Mouse (Mus musculus): Measurements from ENCODE around the gene Srek1. TPM values are rescaled to one million over a fixed set of nuclear protein-coding genes. Genes with fewer than 3 reads are reported as not detected.

Gene Srek1
- polyA plus RNA-seq, 1 experiment from 2014 or later, result 60.1 TPM

DNA sequence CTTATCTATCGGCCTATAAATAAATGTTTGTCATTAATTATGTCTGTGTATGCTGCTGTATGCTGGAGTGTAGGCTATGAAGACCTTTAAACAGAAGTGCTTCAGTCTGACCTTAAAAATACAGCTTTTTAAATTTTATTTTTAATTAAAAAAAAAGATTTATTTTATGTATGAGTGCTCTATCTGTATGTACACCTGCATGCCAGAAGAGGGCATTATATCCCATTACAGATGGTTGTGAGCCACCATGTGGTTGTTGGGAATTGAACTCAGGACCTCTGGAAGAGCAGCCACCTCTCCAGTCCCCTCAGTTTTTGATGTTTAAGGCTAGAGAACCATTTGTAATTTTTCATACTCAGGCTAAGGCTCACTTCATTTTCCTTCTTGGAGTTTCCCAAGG lies 26.6 kb upstream of the Srek1 start:
- 86% methylated on average over 1 of the region's 1 CpGs for WGBS
- Histone ChIP-seq H3K27me3 (ENCODE audit: control insufficient read depth, insufficient read depth, low read length) (no peaks in the 10 kb centered on the region), H3K27ac (replicated peaks in 1 of 2; ENCODE audit: control insufficient read depth in 1 of 2, insufficient read depth in 1 of 2, low read depth in 2 of 2, low read length in 2 of 2) (no peak overlapping the region), H3K9ac (ENCODE audit: low read length) (no peak overlapping the region), H3K4me1 (ENCODE audit: control insufficient read depth in 2 of 2, insufficient read depth in 2 of 2, low read length in 2 of 2) (no peaks in the 10 kb centered on the region; a peak in 1 of 4 replicates), H3K36me3 (ENCODE audit: control insufficient read depth, insufficient read depth, low read length) (no peaks in the 10 kb centered on the region), H3K9me3 (ENCODE audit: control insufficient read depth, low read length) (no peaks in the 10 kb centered on the region), H3K4me2 (ENCODE audit: low read length) (no peak overlapping the region), H3K4me3 (ENCODE audit: control insufficient read depth in 1 of 2, insufficient read depth in 1 of 2, low read depth in 1 of 2, low read length in 2 of 2) (no peak overlapping the region)
- ATAC-seq (ENCODE audit: insufficient number of reproducible peaks, insufficient read depth, low FRiP score, low read depth), result no peak

GRCm38 (mm10) chr13:103794688-103795543 lies 20.5 kb upstream of the Srek1 start:
- H3K9me3 ChIP-seq (ENCODE audit: control insufficient read depth, low read length), result no peaks in the 10 kb centered on the region
- no peak for ATAC-seq (ENCODE audit: insufficient number of reproducible peaks, insufficient read depth, low FRiP score, low read depth)
- H3K36me3 ChIP-seq (ENCODE audit: control insufficient read depth, insufficient read depth, low read length), result no peaks in the 10 kb centered on the region
- H3K4me3 ChIP-seq (ENCODE audit: control insufficient read depth in 1 of 2, insufficient read depth in 1 of 2, low read depth in 1 of 2, low read length in 2 of 2), result no peak overlapping the region
- no peaks in the 10 kb centered on the region for H3K27me3 ChIP-seq (ENCODE audit: control insufficient read depth, insufficient read depth, low read length)
- no peak overlapping the region for H3K4me2 ChIP-seq (ENCODE audit: low read length)
- H3K9ac ChIP-seq (ENCODE audit: low read length), result no peak overlapping the region
- H3K4me1 ChIP-seq (ENCODE audit: control insufficient read depth in 2 of 2, insufficient read depth in 2 of 2, low read length in 2 of 2), result no peaks in the 10 kb centered on the region
- 82% methylated on average over 9 of the region's 9 CpGs for WGBS
- no peak overlapping the region for H3K27ac ChIP-seq (replicated peaks in 1 of 2; ENCODE audit: control insufficient read depth in 1 of 2, insufficient read depth in 1 of 2, low read depth in 2 of 2, low read length in 2 of 2)

DNA sequence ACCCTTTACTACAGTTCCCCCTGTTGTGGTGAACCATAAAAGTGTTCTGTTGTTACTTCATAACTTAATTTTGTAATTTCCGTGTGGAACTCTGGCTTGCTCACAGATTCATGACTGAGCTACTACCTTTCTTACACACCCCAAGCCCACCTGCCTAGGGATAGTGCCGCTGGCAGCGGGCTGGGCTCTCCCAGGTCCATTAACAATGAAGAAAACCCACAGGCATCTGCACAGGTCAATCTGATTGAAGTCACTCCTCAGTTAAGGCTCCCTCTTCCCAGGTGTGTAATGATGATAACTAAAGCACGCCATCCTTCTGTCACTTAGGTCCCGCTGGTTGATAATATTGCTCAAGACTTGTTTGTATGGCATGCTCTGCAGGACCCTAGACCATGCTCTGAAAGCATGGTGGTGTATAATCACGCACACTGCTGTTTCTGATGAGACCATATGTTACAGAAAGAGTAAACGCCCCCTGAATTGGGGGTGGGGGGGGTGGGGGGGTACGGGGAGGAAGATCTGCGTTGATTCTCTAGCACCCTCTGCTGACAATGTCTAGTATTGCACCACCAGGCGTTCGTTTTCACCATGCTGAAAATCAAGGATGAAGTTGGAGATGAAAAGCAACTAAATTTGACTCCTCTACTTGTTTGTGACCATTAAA lies 5.6 kb upstream of the Srek1 start:
- H3K4me2 ChIP-seq (ENCODE audit: low read length), result no peak overlapping the region
- H3K4me3 ChIP-seq (ENCODE audit: control insufficient read depth in 1 of 2, insufficient read depth in 1 of 2, low read depth in 1 of 2, low read length in 2 of 2), result no peak overlapping the region
- H3K4me1 ChIP-seq (ENCODE audit: control insufficient read depth in 2 of 2, insufficient read depth in 2 of 2, low read length in 2 of 2), result no peaks in the 10 kb centered on the region
- 28% methylated on average over 11 of the region's 11 CpGs for WGBS
- H3K9me3 ChIP-seq (ENCODE audit: control insufficient read depth, low read length), result no peaks in the 10 kb centered on the region
- ATAC-seq (ENCODE audit: insufficient number of reproducible peaks, insufficient read depth, low FRiP score, low read depth), result no peak
- no peak overlapping the region for H3K9ac ChIP-seq (ENCODE audit: low read length)
- no peak overlapping the region for H3K27ac ChIP-seq (replicated peaks in 1 of 2; ENCODE audit: control insufficient read depth in 1 of 2, insufficient read depth in 1 of 2, low read depth in 2 of 2, low read length in 2 of 2)
- no peaks in the 10 kb centered on the region for H3K36me3 ChIP-seq (ENCODE audit: control insufficient read depth, insufficient read depth, low read length)
- no peaks in the 10 kb centered on the region for H3K27me3 ChIP-seq (ENCODE audit: control insufficient read depth, insufficient read depth, low read length)

DNA sequence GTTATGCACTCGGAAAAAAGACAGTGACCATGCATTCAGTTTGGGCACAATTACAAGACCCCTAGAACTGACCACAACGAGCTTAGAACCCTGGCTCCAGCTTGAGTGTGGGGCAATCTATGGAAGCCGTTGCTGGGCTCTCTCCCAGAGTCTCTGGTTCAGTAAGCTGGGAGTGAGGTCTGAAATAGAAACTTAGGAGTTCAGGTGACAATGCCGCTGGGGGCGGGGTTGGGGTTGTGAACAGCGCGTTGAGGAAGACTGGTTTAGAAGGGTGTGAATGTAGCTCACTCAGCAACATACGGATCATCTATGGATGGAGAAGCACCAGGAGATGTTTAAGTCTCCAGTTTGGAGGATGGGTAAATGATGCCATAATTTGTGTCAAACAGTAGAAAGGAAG lies 2.7 kb upstream of the Srek1 start:
- 60% methylated on average over 8 of the region's 8 CpGs for WGBS
- no peaks in the 10 kb centered on the region for H3K36me3 ChIP-seq (ENCODE audit: control insufficient read depth, insufficient read depth, low read length)
- H3K27ac ChIP-seq (replicated peaks in 1 of 2; ENCODE audit: control insufficient read depth in 1 of 2, insufficient read depth in 1 of 2, low read depth in 2 of 2, low read length in 2 of 2), result no peak overlapping the region
- no peak overlapping the region for H3K4me2 ChIP-seq (ENCODE audit: low read length)
- no peak overlapping the region for H3K4me3 ChIP-seq (ENCODE audit: control insufficient read depth in 1 of 2, insufficient read depth in 1 of 2, low read depth in 1 of 2, low read length in 2 of 2)
- peaks cover 0 to 10% of the 10 kb centered on the region in 2 experiments; a peak in 2 of 4 replicates for H3K4me1 ChIP-seq (ENCODE audit: control insufficient read depth in 2 of 2, insufficient read depth in 2 of 2, low read length in 2 of 2)
- H3K27me3 ChIP-seq (ENCODE audit: control insufficient read depth, insufficient read depth, low read length), result no peaks in the 10 kb centered on the region
- no peak for ATAC-seq (ENCODE audit: insufficient number of reproducible peaks, insufficient read depth, low FRiP score, low read depth)
- H3K9ac ChIP-seq (ENCODE audit: low read length), result no peak overlapping the region
- no peaks in the 10 kb centered on the region for H3K9me3 ChIP-seq (ENCODE audit: control insufficient read depth, low read length)

DNA sequence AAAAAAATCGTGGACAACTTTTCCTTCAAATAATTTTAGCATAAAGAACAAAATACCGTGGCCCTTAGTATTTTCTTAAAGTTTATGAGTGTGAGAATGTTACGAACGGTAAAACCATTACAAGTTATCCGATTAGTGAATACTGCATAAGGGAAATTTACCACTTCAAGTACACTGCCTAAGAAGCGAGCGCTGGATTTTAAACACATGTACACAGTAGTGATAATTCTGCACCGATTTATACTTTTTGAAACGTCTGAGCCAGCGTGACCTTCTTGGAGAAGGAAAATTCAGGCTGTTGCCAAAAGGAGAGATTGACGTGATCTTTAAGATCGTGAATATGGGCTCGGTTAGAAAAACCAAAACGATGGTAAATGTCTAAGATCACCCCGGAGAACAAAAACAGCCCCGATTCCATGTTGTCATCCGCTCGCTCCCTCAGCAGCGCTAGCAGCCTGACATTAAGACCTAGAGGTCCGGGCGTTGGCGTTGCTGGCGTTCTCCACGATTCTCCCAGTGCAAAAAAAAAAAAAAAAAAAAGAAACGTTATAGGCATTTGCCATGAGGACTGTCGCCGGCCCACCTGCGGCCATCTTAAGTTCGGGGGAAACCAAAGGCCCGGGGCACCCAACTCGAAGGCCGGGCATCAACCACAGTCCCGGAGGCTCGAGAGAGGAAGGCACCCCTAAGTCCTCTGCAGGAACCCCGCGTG lies 845 bp downstream of the Srek1 start:
- H3K27me3 ChIP-seq (ENCODE audit: control insufficient read depth, insufficient read depth, low read length), result no peaks in the 10 kb centered on the region
- H3K4me3 ChIP-seq (ENCODE audit: control insufficient read depth in 1 of 2, insufficient read depth in 1 of 2, low read depth in 1 of 2, low read length in 2 of 2), result peak overlapping the region; percentile 60 to 97
- peak; percentile 62 for ATAC-seq (ENCODE audit: insufficient number of reproducible peaks, insufficient read depth, low FRiP score, low read depth)
- 2% methylated on average over 36 of the region's 36 CpGs for WGBS
- H3K27ac ChIP-seq (replicated peaks in 1 of 2; ENCODE audit: control insufficient read depth in 1 of 2, insufficient read depth in 1 of 2, low read depth in 2 of 2, low read length in 2 of 2), result peak overlapping the region; percentile 95 to 100
- peak overlapping the region; percentile 80 for H3K4me2 ChIP-seq (ENCODE audit: low read length)
- H3K4me1 ChIP-seq (ENCODE audit: control insufficient read depth in 2 of 2, insufficient read depth in 2 of 2, low read length in 2 of 2), result peaks cover 0 to 19% of the 10 kb centered on the region in 2 experiments; a peak in 3 of 4 replicates
- no peaks in the 10 kb centered on the region for H3K9me3 ChIP-seq (ENCODE audit: control insufficient read depth, low read length)
- H3K36me3 ChIP-seq (ENCODE audit: control insufficient read depth, insufficient read depth, low read length), result peaks cover 15% of the 10 kb centered on the region
- peak overlapping the region; percentile 81 for H3K9ac ChIP-seq (ENCODE audit: low read length)

DNA sequence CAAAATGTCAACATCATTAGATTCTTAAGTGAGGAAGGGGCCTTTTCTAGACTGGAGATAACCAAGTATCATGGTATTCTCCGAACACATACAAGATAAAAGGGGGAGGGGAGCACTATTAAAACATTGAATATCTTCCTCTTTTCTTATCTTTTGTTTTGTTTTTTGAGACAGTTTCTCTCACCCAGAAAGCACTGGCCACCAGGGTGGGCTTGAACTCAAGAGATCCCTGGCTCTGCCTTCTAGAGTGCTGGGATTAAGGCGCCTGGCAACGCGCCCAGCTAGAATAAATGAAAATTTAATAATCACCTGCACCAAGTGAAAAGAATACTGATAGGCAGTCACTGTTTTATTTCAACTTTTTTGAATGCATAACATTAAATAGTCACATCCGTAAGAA lies 1.5 kb downstream of the Srek1 start:
- H3K9ac ChIP-seq (ENCODE audit: low read length), result peak overlapping the region; percentile 81
- peak overlapping the region in 1 of 2 experiments; percentile 95; a peak in 2 of 4 replicates for H3K27ac ChIP-seq (replicated peaks in 1 of 2; ENCODE audit: control insufficient read depth in 1 of 2, insufficient read depth in 1 of 2, low read depth in 2 of 2, low read length in 2 of 2)
- no peak for ATAC-seq (ENCODE audit: insufficient number of reproducible peaks, insufficient read depth, low FRiP score, low read depth)
- peaks cover 0 to 19% of the 10 kb centered on the region in 2 experiments; a peak in 3 of 4 replicates for H3K4me1 ChIP-seq (ENCODE audit: control insufficient read depth in 2 of 2, insufficient read depth in 2 of 2, low read length in 2 of 2)
- no peaks in the 10 kb centered on the region for H3K9me3 ChIP-seq (ENCODE audit: control insufficient read depth, low read length)
- H3K27me3 ChIP-seq (ENCODE audit: control insufficient read depth, insufficient read depth, low read length), result no peaks in the 10 kb centered on the region
- H3K36me3 ChIP-seq (ENCODE audit: control insufficient read depth, insufficient read depth, low read length), result peaks cover 16% of the 10 kb centered on the region
- H3K4me3 ChIP-seq (ENCODE audit: control insufficient read depth in 1 of 2, insufficient read depth in 1 of 2, low read depth in 1 of 2, low read length in 2 of 2), result peak overlapping the region; percentile 16 to 60; a peak in 3 of 4 replicates
- 22% methylated on average over 5 of the region's 5 CpGs for WGBS
- H3K4me2 ChIP-seq (ENCODE audit: low read length), result peak overlapping the region; percentile 80

DNA sequence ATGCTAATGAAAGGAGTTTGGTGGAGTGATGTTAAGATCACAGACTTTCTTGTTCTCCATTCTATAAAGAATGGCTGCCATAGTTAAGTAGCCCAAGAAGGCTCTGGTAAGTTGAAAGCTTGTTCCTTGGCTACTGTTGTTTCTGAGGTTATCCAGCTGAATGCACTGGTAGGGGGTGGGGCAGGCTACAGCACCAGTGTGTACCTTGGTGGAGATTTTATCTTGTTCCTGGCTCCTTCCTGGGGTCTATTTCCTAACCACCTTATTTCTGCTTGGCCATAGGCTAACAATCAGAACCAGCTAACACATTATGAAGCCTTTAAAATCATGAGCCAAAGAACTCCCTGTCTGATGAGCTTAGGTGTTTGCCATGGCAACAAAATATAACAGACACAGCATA lies 3.6 kb downstream of the Srek1 start:
- Histone ChIP-seq H3K4me3 (ENCODE audit: control insufficient read depth in 1 of 2, insufficient read depth in 1 of 2, low read depth in 1 of 2, low read length in 2 of 2) (no peak overlapping the region), H3K4me1 (ENCODE audit: control insufficient read depth in 2 of 2, insufficient read depth in 2 of 2, low read length in 2 of 2) (peaks cover 0 to 19% of the 10 kb centered on the region in 2 experiments; a peak in 3 of 4 replicates), H3K9me3 (ENCODE audit: control insufficient read depth, low read length) (no peaks in the 10 kb centered on the region), H3K9ac (ENCODE audit: low read length) (no peak overlapping the region), H3K4me2 (ENCODE audit: low read length) (no peak overlapping the region), H3K36me3 (ENCODE audit: control insufficient read depth, insufficient read depth, low read length) (peaks cover 36% of the 10 kb centered on the region), H3K27ac (replicated peaks in 1 of 2; ENCODE audit: control insufficient read depth in 1 of 2, insufficient read depth in 1 of 2, low read depth in 2 of 2, low read length in 2 of 2) (no peak overlapping the region), H3K27me3 (ENCODE audit: control insufficient read depth, insufficient read depth, low read length) (no peaks in the 10 kb centered on the region)
- no peak for ATAC-seq (ENCODE audit: insufficient number of reproducible peaks, insufficient read depth, low FRiP score, low read depth)

Data from heart, embryonic 14.5 days (tissue).